Mouse (Mus musculus): ENCODE data around the gene Klri1.
"Not testable (repeated sequence)": the region's sequence is repeated elsewhere in the genome, so short reads cannot be mapped to it uniquely, and the experiment has no call there.

The Klri1 gene

DNA sequence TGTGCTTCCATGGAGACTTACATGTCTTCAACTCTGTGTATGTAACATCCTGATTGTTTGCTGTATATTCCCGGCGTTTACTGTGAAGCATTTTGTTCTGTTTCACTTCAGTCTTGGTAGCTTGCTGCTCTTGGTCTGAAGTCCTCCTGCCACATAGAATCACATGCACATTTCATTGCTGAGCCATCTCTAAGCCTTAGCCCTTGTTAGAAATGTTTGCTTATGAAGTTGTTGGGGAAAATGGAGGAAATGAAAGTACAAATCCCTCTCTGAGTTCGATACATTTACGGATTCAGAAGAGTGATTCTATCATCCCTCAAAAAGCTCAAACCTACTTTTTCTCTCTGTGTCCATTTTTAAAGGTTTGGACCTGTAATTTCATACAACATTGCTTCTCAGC lies at the start of gene Klri1:
Klri1 (minus strand) TSS at position 101 of the 400 bp plus-strand sequence.
- DNase-seq, result no peak

DNA sequence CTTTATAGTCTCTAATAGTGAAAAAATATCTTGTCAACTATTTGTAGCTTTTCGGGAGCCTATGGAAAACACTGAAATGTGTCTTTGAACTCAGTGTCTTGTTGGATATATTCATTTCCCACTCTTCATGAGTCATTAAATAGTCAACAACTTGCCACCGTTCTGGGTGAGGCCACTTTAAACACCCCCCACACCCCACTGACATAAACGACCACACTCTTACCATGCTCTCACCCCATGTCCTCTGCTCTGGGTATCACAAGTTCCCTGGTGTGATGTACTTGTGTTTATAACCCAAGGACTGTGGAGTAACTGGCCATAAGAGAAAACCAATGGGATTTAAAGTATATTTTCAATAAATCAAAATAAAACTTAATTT lies 30.7 kb upstream of the Klri1 start:
- no peak for DNase-seq

- DNase-seq, result no peak
Observed at GRCm38 (mm10) chr6:129747016-129747653, 30.2 kb upstream of the Klri1 start.

- no peak for DNase-seq
Observed at GRCm38 (mm10) chr6:129746151-129746550, 29.2 kb upstream of the Klri1 start.

GRCm38 (mm10) chr6:129740069-129740721 lies 23.3 kb upstream of the Klri1 start, which contains the start of gene Klri2:
Gene Klri2, minus strand, starts transcription at chr6:129740484.
- DNase-seq, result no peak

DNA sequence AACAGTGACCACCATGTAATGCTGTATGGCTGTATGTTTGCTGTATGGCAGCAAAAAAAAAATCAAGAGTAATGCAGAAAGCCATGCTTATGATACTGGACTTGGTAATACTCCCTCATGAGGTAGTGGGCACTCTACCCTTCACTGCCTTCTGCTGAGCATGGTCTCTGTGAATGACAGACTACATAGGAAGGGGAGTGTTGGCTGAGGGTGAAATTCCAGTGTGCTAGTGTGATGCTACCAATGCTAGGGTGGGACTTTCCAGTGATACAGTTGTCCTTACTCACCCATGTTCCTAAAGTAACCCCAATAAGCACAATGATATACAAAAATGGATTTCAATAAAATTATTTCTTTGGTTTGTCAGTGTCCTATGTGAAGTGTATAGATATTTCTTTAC lies 19.5 kb upstream of the Klri1 start:
- no peak for DNase-seq

DNA sequence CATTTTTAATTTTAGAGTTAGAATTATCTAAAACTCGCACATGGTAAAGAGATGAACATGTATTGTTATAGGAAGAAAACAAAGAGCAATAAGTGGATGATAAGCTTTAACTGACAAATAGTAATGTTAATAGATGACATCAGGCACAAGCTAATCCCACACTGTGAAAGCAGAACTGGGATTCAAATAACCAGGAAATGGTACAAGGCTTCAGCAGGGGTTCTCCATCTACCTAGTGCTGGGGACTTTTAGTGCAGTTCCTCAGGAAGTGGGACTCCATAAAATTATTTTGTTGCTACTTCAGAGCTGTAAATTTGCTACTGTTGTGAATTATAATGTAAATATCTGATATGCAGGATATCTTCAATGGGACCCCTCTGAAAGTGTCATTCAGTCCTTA lies 10.3 kb upstream of the Klri1 start:
- DNase-seq, result no peak

DNA sequence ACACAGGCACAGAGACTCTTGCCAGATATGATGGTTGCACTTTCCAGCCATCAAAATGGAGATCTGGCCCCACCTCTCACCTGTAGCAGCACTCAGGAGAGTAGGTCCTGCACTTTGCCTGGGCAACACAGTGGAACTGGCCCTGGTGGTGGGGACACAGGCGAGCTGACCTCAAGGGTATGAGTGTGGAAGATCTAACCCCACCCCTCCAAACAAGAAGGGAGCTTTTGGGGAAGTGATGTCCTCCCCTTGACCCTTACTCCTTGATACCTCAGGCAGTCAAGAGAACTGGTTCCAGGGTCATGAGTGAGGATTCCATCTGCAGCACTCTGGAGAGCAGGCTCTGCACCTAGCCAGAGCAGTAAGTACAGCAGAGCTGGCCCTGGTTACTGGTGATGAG lies 4.5 kb upstream of the Klri1 start:
- no peak for DNase-seq

GRCm38 (mm10) chr6:129720487-129720886 lies 3.6 kb upstream of the Klri1 start:
- no peak for DNase-seq

DNA sequence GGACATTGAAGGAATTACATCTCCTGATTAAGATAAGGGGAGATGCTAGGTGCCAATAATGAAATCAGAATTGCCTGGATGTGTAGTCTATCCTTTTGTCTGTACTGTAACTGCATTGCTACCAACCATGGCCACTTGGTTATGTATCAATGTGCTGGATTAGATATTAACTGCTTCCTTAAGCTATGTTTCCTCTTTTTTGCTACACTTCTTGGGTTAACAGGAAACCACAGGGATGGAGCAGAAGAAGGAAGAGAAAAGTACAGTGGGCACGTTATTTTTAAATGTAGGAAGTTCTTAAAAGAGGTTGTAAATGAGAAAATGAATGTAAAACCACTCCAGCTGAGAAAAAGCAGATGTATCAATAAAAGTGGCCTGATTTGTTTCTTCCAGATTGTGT lies 3.4 kb downstream of the Klri1 start:
- no peak for DNase-seq

GRCm38 (mm10) chr6:129691436-129691835 lies 25.5 kb downstream of the Klri1 start:
- DNase-seq, result not testable (repeated sequence)

- DNase-seq, result no peak
Observed at GRCm38 (mm10) chr6:129680379-129680778, 36.6 kb downstream of the Klri1 start.

GRCm38 (mm10) chr6:129678873-129679272 lies 38.1 kb downstream of the Klri1 start, which contains the start of gene Klrc1:
Gene Klrc1, minus strand, starts transcription at chr6:129678973.
- DNase-seq, result no peak

DNA sequence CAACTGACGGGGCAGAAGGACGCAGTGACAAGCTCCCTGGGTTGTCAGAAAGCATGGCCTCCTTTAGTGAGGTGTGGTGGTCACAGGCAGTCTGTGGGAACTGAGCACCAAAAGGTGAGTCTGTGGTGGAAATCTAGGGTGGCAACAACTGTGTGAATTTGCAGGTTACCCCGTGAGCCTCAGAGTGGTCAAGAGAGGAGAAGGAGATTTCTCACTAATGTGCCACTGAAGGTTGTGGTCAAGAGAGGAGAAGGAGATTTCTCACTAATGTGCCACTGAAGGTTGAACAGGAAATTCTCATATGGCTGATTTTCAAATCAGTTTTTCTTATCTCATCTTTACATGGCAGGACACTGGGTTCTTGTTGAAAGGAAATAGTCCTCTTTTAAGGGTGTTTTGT lies 55.6 kb downstream of the Klri1 start:
- DNase-seq, result not testable (repeated sequence)

- not testable (repeated sequence) for DNase-seq
Observed at GRCm38 (mm10) chr6:129660589-129660988, 56.3 kb downstream of the Klri1 start, which contains the start of gene Klrc2. Gene Klrc2, minus strand, starts transcription at chr6:129660689.

Measured in cerebellum, adult 11-12 months (tissue).